Mouse (Mus musculus) hindbrain, embryonic 12.5 days (tissue): ENCODE results near the gene Npc1l1. TPM values are rescaled to one million over a fixed set of nuclear protein-coding genes. Genes with fewer than 3 reads are reported as not detected.
"Not testable (repeated sequence)": the region's sequence is repeated elsewhere in the genome, so short reads cannot be mapped to it uniquely, and the experiment has no call there.

Experiments used
- ATAC-seq: fragments of 200-750 bp; cut with Nextera tagmentation; 2 replicates; pipeline ENCODE4 v1.8.0; 2017; ENCODE audit warnings: moderate TSS enrichment; ENCODE audit not compliant: low FRiP score
- H3K27ac ChIP-seq: fragments of 300-500 bp; sonication (generic); 2 replicates; pipeline ENCODE4 v1.5.1; 2016; ENCODE audit warnings: mild to moderate bottlenecking
- H3K27me3 ChIP-seq: fragments of 300-500 bp; sonication (generic); 2 replicates; pipeline ENCODE4 v1.6.1; 2016; ENCODE audit warnings: mild to moderate bottlenecking
- H3K36me3 ChIP-seq: fragments of 300-500 bp; sonication (generic); 2 replicates; pipeline ENCODE4 v1.6.1; 2016; ENCODE audit warnings: mild to moderate bottlenecking
- H3K4me1 ChIP-seq: fragments of 300-500 bp; sonication (generic); 2 replicates; pipeline ENCODE4 v1.6.1; 2016
- H3K4me2 ChIP-seq: fragments of 300-500 bp; sonication (generic); replicated peaks from 2 replicates; pipeline ENCODE4 v1.6.1; 2016; ENCODE audit warnings: mild to moderate bottlenecking
- H3K4me3 ChIP-seq: fragments of 300-500 bp; sonication (generic); 2 replicates; pipeline ENCODE4 v1.5.1; 2016; ENCODE audit warnings: mild to moderate bottlenecking
- H3K9ac ChIP-seq: fragments of 300-500 bp; sonication (generic); 2 replicates; pipeline ENCODE4 v1.6.1; 2016; ENCODE audit warnings: mild to moderate bottlenecking, moderate library complexity
- H3K9me3 ChIP-seq: fragments of 300-500 bp; sonication (generic); replicated peaks from 2 replicates; pipeline ENCODE4 v1.6.1; 2016; ENCODE audit warnings: mild to moderate bottlenecking
- WGBS: fragments of 180-500 bp; shearing (Covaris S2); methylation state at CpG from one replicate; pipeline ENCODE4 v1.1.7; 2016; 5-methylcytosine and 5-hydroxymethylcytosine counted together
- polyA plus RNA-seq: library from polyadenylated mRNA; unstranded; fragments of >200 nt; fragmentation: Nextera tagmentation; extraction: Ambion mirVana; gene quantifications from 2 replicates; pipeline ENCODE4 v1.2.1, GENCODE M21; 2016

Gene Npc1l1
- 0.05 TPM in 1 of 2 replicates, not detected in the other for polyA plus RNA-seq

DNA sequence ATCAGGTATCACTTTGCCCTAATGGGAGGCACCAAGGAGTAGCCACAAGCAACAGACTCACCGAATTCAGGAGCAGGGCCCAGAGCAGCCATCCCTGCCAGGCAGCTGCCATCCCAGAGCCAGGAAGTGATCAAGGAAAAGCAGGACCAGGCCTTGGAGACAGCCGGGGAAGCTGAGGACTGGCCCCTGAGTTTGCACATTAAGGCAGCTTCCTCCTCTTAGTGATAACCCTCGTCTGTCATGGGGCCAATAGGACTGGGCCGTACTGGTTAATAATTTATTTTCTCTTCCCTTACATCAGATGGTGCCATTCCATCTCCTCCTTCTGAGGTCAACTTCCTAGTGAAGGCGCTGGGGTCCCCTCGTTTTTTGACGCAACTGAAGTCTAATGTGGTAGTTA, at the start of gene Npc1l1:
Gene Npc1l1 (minus strand): TSS at position 132 of the 400 bp plus-strand sequence.
- Histone ChIP-seq H3K4me2 (no peak within 1 kb of the TSS), H3K9me3 (no peaks in the 10 kb centered on the region), H3K27me3 (no peaks in the 10 kb centered on the region), H3K9ac (no peak within 1 kb of the TSS), H3K4me3 (no peak within 1 kb of the TSS), H3K36me3 (no peaks in the 10 kb centered on the region), H3K4me1 (no peaks in the 10 kb centered on the region), H3K27ac (no peak within 1 kb of the TSS)
- ATAC-seq = no peak
- WGBS = 80% methylated on average over 7 of the region's 7 CpGs

DNA sequence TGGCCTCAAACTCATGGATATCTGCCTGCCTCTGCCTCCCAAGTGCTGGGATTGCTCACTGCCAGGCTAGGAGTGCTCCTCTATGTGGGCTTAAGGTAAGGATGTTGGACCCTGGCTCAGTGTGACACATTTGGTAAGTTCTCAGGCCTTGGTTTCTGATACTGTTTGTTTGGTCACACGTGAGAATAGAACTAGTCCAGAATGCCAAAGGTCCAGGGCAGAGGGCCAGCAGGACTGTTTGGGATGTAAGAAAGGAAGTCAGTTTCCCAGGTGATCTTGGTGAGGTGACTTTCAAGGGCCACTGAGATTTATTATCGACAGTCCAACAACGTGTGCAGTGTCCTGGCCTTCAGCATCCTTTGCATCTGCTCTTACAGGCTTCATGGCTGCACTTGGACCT, 46.5 kb upstream of the Npc1l1 start:
- Histone ChIP-seq H3K36me3 (peaks cover 12% of the 10 kb centered on the region), H3K4me1 (peaks cover 15% of the 10 kb centered on the region), H3K4me3 (no peak overlapping the region), H3K9me3 (no peaks in the 10 kb centered on the region), H3K9ac (no peak overlapping the region), H3K27ac (no peak overlapping the region), H3K4me2 (no peak overlapping the region), H3K27me3 (no peaks in the 10 kb centered on the region)
- ATAC-seq = no peak
- WGBS = 91% methylated on average over 3 of the region's 3 CpGs

DNA sequence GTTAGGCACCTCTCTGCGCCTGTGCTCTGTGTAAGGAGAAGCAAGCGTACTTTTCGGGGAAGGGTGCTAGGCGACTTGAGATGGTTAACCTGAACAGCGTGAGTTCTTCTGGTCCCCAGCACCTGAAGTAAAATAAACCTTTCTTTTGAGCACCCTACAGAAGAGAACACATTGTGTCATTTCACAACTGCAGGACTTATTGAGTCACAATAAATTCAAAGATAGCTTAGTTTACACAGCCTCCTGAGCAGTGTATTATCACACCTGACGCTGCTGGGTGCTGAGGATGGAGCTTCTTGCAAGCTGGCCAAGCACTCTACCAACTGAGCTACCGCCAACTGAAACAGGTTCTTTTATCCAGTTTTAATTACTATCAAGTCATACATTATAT, 45.1 kb upstream of the Npc1l1 start:
- H3K4me3 ChIP-seq = peak overlapping the region; percentile 94
- H3K27ac ChIP-seq = peak overlapping the region; percentile 69
- peak overlapping the region; percentile 88 for H3K4me2 ChIP-seq
- H3K9ac ChIP-seq = peak overlapping the region; percentile 96; the same call in 1 of the 2 replicates
- H3K27me3 ChIP-seq = no peaks in the 10 kb centered on the region
- peaks cover 24% of the 10 kb centered on the region for H3K36me3 ChIP-seq
- 24% methylated on average over 7 of the region's 7 CpGs for WGBS
- H3K9me3 ChIP-seq = no peaks in the 10 kb centered on the region
- ATAC-seq = peak; percentile 25
- H3K4me1 ChIP-seq = peaks cover 15% of the 10 kb centered on the region

DNA sequence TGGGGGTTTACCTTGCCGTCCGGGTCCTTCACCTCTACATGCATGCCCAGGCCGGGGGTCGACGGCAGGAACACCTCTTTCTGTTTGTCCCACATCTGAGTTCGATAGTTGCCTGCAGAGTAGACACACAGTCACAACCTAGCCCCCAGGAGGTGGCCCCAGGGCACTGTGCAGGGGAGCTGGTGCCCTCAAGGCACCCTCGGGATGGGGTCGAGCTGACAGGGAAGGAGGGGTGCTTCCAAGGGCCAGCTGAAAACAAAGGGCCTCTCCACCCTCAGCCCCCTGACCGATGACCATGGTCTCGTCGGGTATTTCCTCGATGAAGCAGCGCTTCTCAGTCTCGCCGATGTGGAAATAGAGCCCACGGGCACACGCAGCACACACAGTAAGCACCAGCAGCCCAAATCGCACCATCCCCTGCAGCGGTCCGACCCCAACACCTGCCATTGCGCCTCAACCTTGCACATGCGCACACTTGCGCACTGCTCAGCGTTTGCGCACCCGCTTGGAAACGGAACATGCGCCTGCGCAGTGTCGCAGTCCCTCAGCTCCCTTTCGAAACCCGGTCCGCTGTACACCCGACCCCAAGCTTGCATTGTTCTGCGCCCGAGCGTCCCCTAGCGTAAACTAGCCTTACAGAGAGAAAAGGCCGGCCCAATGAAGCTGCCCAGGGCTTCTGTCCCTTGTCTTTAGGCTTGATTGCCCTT, 44.6 kb upstream of the Npc1l1 start, which contains the start of gene Tmed4:
Gene Tmed4 (minus strand): TSS at position 484 of the 707 bp plus-strand sequence.
- WGBS = under 1% methylated on average over 39 of the region's 39 CpGs
- Histone ChIP-seq H3K36me3 (peaks cover 24% of the 10 kb centered on the region), H3K4me1 (peaks cover 15% of the 10 kb centered on the region), H3K4me3 (peak within 1 kb of the TSS; percentile 94), H3K9me3 (no peaks in the 10 kb centered on the region), H3K27ac (peak within 1 kb of the TSS; percentile 73), H3K4me2 (peak within 1 kb of the TSS; percentile 88), H3K9ac (peak within 1 kb of the TSS; percentile 96), H3K27me3 (no peaks in the 10 kb centered on the region)
- ATAC-seq = peak; percentile 97

DNA sequence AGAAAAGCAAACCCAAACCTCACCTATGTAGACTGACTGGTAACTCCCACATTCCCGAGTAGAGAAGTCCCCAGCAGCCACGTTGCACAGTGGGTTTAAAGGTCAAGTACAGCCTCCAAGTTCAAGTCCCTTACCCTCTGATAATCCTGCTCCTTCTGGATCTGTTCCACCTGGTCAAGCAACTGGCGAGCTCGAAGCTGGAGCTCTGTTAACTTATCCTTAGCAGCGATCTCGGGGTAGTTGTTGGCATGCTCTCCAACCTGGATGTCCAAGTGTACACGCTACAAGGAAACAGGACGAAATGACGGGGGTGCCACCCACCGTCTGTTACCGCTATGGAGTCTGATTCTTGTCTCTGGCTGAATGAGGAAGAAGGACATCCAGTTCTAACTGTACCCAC, 43.7 kb upstream of the Npc1l1 start:
- peak overlapping the region; percentile 94 for H3K4me3 ChIP-seq
- 62% methylated on average over 11 of the region's 11 CpGs for WGBS
- H3K9ac ChIP-seq = peak overlapping the region; percentile 96
- ATAC-seq = no peak
- H3K36me3 ChIP-seq = peaks cover 24% of the 10 kb centered on the region
- no peaks in the 10 kb centered on the region for H3K9me3 ChIP-seq
- peak overlapping the region; percentile 88 for H3K4me2 ChIP-seq
- no peaks in the 10 kb centered on the region for H3K27me3 ChIP-seq
- peaks cover 15% of the 10 kb centered on the region for H3K4me1 ChIP-seq
- H3K27ac ChIP-seq = peak overlapping the region; percentile 12; the same call in 1 of the 2 replicates

DNA sequence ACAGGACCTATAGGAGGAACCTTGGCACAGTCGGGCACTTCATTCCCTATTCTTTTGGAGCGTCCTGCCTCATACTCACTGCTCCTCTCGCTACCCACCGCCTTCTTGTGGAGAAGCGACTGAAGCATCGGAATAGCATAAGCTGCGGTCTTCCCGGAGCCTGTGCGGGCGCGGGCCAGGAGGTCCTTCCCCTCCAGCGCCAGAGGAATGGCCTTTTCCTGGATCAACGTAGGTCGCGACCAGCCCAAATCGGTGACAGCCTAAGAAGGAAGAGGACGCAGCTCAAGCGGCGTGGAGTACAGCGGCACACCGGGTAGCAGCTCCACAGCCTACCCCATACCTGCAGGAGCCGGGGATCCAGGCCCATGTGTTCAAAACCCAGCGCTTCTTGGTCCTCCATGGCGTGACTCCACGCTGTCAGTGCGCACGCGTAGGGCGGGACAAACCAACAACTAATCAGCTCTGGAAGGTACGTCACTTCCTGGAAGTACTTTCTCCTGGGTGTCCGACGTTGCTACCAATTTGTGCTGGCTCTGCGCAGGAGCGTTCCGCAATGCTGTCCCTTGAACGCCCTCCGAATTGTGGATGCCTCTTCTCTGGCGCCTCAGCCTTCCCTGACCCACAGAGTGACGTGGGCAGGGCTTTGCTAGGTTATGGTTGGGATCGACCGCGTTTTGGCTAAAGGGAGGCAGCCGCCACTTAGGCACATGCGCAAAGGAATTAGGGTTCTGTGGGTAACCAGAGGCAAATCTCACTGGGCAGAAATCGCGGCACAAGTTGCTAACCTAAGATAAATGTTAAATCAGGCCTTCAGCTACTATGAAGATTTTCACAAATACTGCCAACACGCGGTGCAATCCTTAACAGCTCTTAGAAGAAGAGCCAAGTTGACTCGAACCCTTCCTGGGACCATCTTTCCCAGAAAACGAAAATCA, 37.6 kb upstream of the Npc1l1 start, which contains the start of gene Ddx56:
Gene Ddx56 (minus strand): TSS at position 453 of the 935 bp plus-strand sequence.
- peak within 1 kb of the TSS; percentile 93 for H3K4me3 ChIP-seq
- WGBS = 2% methylated on average over 50 of the region's 50 CpGs
- peak within 1 kb of the TSS; percentile 94 for H3K27ac ChIP-seq
- H3K4me2 ChIP-seq = peak within 1 kb of the TSS; percentile 95
- peaks cover 17% of the 10 kb centered on the region for H3K4me1 ChIP-seq
- H3K9me3 ChIP-seq = no peaks in the 10 kb centered on the region
- ATAC-seq = peak; percentile 96
- no peaks in the 10 kb centered on the region for H3K27me3 ChIP-seq
- peaks cover 62% of the 10 kb centered on the region for H3K36me3 ChIP-seq
- H3K9ac ChIP-seq = peak within 1 kb of the TSS; percentile 80

DNA sequence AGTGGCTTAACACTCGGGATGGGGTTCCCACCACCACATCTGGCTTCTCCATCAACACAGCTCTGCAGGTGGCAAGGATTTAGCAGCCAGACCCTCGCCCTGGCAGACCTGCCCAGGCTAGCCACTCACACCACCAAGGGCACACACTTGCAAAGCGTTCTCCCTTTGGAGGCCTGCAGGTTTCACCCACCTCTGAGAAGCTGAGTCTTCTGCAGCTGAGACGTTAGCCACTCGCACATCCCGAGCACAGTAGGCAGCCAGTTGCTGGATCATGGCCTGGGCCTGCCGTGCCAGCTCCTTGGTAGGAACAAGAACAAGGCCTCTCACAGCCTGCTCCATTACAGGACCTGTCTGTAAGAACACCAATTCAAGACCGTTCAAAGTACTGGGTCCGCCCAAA, 36.7 kb upstream of the Npc1l1 start:
- no peak for ATAC-seq
- H3K36me3 ChIP-seq = peaks cover 62% of the 10 kb centered on the region
- peak overlapping the region; percentile 95 for H3K4me2 ChIP-seq
- no peak overlapping the region for H3K27ac ChIP-seq
- no peaks in the 10 kb centered on the region for H3K9me3 ChIP-seq
- no peaks in the 10 kb centered on the region for H3K27me3 ChIP-seq
- peak overlapping the region; percentile 93 for H3K4me3 ChIP-seq
- H3K4me1 ChIP-seq = peaks cover 14% of the 10 kb centered on the region
- H3K9ac ChIP-seq = peak overlapping the region; percentile 80
- WGBS = 73% methylated on average over 9 of the region's 9 CpGs

DNA sequence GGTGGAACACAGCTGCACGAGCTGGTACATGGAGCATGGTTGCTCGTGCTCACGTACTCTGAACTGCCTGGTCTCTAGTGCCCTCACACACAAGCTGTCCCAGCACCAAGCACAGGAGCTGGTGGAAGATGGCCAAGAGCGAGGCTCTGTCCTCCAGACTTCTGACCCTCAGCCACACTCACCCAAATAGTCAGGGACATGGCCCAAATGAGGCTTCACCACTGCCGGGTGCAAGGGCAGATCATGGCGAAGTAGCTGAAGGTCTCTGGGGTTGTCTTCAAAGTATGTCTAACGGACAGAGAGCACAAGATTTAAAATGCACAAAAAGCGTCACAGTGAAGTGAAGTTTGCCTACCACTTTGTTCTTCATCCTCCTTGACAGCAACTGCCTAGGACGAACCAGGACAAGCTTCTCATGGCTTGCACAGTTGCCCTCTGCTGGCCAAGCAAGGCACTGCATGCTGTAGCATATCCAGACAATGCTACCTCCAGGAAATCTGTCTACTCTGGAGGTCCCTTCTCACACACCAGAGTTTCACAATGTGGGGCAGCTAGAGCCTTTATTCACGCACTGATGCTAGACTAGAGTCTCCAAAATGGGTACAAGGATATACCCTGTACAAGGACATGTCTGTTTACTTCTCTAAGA, 31.6 kb upstream of the Npc1l1 start:
- Histone ChIP-seq H3K27me3 (no peaks in the 10 kb centered on the region), H3K4me2 (no peak overlapping the region), H3K4me3 (no peak overlapping the region), H3K27ac (no peak overlapping the region), H3K4me1 (peaks cover 5% of the 10 kb centered on the region), H3K36me3 (peaks cover 91% of the 10 kb centered on the region), H3K9me3 (no peaks in the 10 kb centered on the region), H3K9ac (no peak overlapping the region)
- WGBS = 79% methylated on average over 10 of the region's 10 CpGs
- no peak for ATAC-seq

DNA sequence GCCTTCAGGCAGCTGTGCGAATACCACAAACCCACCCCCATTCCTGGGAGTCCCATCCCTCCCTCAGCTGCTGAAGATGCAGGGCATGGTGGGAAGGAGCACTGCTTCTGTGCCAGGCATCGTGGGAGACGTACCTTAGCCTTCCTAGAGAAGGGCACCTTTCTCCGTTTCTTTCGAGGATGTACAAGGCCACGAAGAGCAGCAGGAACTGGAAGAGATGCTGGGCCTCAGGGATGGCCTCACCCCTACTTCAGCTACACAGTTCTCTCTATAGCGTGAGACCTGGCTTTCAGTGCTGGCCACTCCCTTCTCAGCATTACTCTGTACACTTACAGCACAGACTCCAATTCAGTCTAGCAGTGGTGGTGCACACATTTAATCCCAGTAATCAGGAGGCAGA, 29.5 kb upstream of the Npc1l1 start:
- no peaks in the 10 kb centered on the region for H3K27me3 ChIP-seq
- no peak for ATAC-seq
- H3K4me1 ChIP-seq = no peaks in the 10 kb centered on the region
- H3K4me2 ChIP-seq = no peak overlapping the region
- WGBS = 93% methylated on average over 7 of the region's 7 CpGs
- no peak overlapping the region for H3K27ac ChIP-seq
- H3K9me3 ChIP-seq = no peaks in the 10 kb centered on the region
- H3K9ac ChIP-seq = no peak overlapping the region
- peaks cover 71% of the 10 kb centered on the region for H3K36me3 ChIP-seq
- H3K4me3 ChIP-seq = no peak overlapping the region

DNA sequence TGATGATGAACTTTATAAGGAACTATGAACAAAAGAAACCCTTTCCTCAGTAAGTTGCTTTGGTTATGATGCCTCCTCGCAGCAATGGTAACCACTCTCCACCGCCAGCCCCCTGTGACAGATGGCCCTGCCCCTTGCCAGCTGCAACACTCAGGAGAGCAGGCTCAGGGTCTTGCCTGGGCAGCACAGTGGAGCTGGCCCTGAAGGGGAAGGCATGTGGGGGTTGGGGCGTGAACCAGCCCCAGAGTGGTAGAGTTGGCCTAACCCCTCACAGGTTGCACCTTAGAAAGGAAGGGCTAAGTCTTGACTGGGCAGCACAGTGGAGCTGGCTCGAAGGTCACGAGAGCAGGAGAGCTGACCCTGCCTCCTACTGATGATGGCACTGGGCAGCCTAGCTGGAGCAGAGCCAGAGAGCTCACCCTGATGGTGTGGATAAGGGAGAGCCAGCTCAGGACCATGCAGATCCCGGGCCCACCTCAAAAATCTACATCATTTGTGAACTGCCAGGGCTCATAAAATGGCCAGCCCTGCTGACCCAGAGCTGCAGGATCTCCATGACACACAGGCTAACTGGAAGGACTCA, 26.6 kb upstream of the Npc1l1 start:
- Histone ChIP-seq H3K27ac (no peak overlapping the region), H3K4me1 (no peaks in the 10 kb centered on the region), H3K4me2 (no peak overlapping the region), H3K9me3 (no peaks in the 10 kb centered on the region), H3K9ac (no peak overlapping the region), H3K27me3 (no peaks in the 10 kb centered on the region), H3K36me3 (peaks cover 43% of the 10 kb centered on the region), H3K4me3 (no peak overlapping the region)
- WGBS = 75% methylated on average over 6 of the region's 6 CpGs
- 0 out of 2 replicates have a peak, but pooled peaks have one; percentile 42 for ATAC-seq

DNA sequence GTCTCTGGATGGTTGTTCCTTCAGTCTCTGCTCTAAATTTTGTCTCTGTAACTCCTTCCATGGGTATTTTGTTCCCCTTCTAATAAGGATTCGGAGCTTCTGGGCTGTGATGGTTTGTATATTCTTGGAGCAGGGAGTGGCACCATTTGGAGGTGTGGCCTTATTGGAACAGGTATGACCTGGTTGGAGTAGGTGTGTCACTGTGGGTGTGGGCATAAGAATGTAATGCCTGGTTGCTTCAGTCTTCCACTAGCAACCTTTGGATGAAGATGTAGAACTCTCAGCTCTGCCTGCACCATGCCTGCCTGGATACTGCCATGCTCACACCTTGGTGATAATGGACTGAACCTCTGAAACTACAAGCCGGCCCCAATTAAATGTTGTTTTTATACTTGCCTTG, 24.7 kb upstream of the Npc1l1 start:
- not testable (repeated sequence) for H3K4me1 ChIP-seq, H3K4me3 ChIP-seq, H3K27me3 ChIP-seq, H3K9ac ChIP-seq, H3K9me3 ChIP-seq, ATAC-seq, H3K4me2 ChIP-seq, H3K27ac ChIP-seq
- WGBS = 94% methylated on average over 2 of the region's 2 CpGs
- H3K36me3 ChIP-seq = peaks cover 23% of the 10 kb centered on the region
